Mouse (Mus musculus) monocyte, adult 2 months (primary cell): ENCODE results near the gene Acadm.
A peak's percentile ranks its signal among the peaks of the same experiment; 100 is the strongest.

Experiments
- DNase-seq, 2 experiments: peaks; one replicate each; pipeline ENCODE4 v3.0.0; 2022; ENCODE audit warnings: low spot score in 2 of 2, low read depth in 1 of 2

Gene Acadm

GRCm38 (mm10) chr3:153944335-153944990 lies at the start of gene Acadm:
TSS of gene Acadm (minus strand) at chr3:153944632.
- DNase-seq, result peak; percentile 90 to 93

- no peak for DNase-seq
Observed at GRCm38 (mm10) chr3:153984428-153985340, 40.3 kb upstream of the Acadm start.

- DNase-seq, result no peak
Observed at GRCm38 (mm10) chr3:153980611-153981010, 36.2 kb upstream of the Acadm start.

GRCm38 (mm10) chr3:153975791-153976190 lies 31.4 kb upstream of the Acadm start:
- no peak for DNase-seq

- DNase-seq, result no peak
Observed at GRCm38 (mm10) chr3:153975060-153975459, 30.6 kb upstream of the Acadm start.

- DNase-seq, result no peak
Observed at GRCm38 (mm10) chr3:153973949-153974760, 29.7 kb upstream of the Acadm start.

GRCm38 (mm10) chr3:153973171-153973948 lies 28.9 kb upstream of the Acadm start, which contains the start of gene Slc44a5:
TSS of gene Slc44a5 (plus strand) at chr3:153973436.
- no peak for DNase-seq

- no peak for DNase-seq
Observed at GRCm38 (mm10) chr3:153969451-153969850, 25.0 kb upstream of the Acadm start.

- DNase-seq, result peak; percentile 37 to 42
Observed at GRCm38 (mm10) chr3:153968549-153968948, 24.1 kb upstream of the Acadm start.

GRCm38 (mm10) chr3:153967447-153967846 lies 23.0 kb upstream of the Acadm start:
- no peak for DNase-seq

GRCm38 (mm10) chr3:153961632-153962389 lies 17.4 kb upstream of the Acadm start:
- DNase-seq, result no peak

- DNase-seq, result no peak
Observed at GRCm38 (mm10) chr3:153960884-153961283, 16.5 kb upstream of the Acadm start.

GRCm38 (mm10) chr3:153959731-153960207 lies 15.3 kb upstream of the Acadm start:
- DNase-seq, result no peak

GRCm38 (mm10) chr3:153959035-153959730 lies 14.8 kb upstream of the Acadm start:
- no peak for DNase-seq

GRCm38 (mm10) chr3:153957916-153958315 lies 13.5 kb upstream of the Acadm start:
- no peak for DNase-seq

- no peak for DNase-seq
Observed at GRCm38 (mm10) chr3:153948176-153948575, 3.7 kb upstream of the Acadm start.

- DNase-seq, result no peak
Observed at GRCm38 (mm10) chr3:153947271-153947670, 2.8 kb upstream of the Acadm start.

GRCm38 (mm10) chr3:153943901-153944334 lies 514 bp downstream of the Acadm start:
- peak; percentile 5 to 59 for DNase-seq
